Mouse (Mus musculus) hindbrain, embryonic 11.5 days (tissue): ENCODE measurements around the gene Slc18a2. TPM values are rescaled to one million over a fixed set of nuclear protein-coding genes. Genes with fewer than 3 reads are reported as not detected.

Experiments used
- ATAC-seq: fragments of 200-750 bp; cut with Nextera tagmentation; 2 replicates; pipeline ENCODE4 v1.8.0; 2017; ENCODE audit warnings: mild to moderate bottlenecking, moderate TSS enrichment, moderate library complexity; ENCODE audit not compliant: low FRiP score
- DNase-seq: peaks from one replicate; pipeline ENCODE4 v3.0.0-alpha.2; 2015; ENCODE audit warnings: low spot score
- H3K27ac ChIP-seq: fragments of 300-500 bp; sonication (generic); 2 replicates; pipeline ENCODE4 v1.5.1; 2014; ENCODE audit warnings: mild to moderate bottlenecking, low read depth, low read length
- H3K27me3 ChIP-seq: fragments of 300-500 bp; sonication (generic); 2 replicates; pipeline ENCODE4 v1.6.1; 2014; ENCODE audit warnings: mild to moderate bottlenecking, low read length, moderate library complexity, mixed read lengths; ENCODE audit not compliant: control insufficient read depth, insufficient read depth
- H3K36me3 ChIP-seq: fragments of 300-500 bp; sonication (generic); 2 replicates; pipeline ENCODE4 v1.6.1; 2014; ENCODE audit warnings: mild to moderate bottlenecking, low read length, moderate library complexity, mixed read lengths; ENCODE audit not compliant: control insufficient read depth, insufficient read depth
- H3K4me1 ChIP-seq: fragments of 300-500 bp; sonication (generic); replicated peaks from 2 replicates; pipeline ENCODE4 v1.6.1; 2014; ENCODE audit warnings: low read length, mixed read lengths; ENCODE audit not compliant: control insufficient read depth, insufficient read depth
- H3K4me2 ChIP-seq: fragments of 300-500 bp; sonication (generic); replicated peaks from 2 replicates; pipeline ENCODE4 v1.6.1; 2014; ENCODE audit warnings: mild to moderate bottlenecking, low read depth, low read length
- H3K4me3 ChIP-seq: fragments of 300-500 bp; sonication (generic); 2 replicates; pipeline ENCODE4 v1.5.1; 2014; ENCODE audit warnings: low read depth, low read length
- H3K9ac ChIP-seq: fragments of 300-500 bp; sonication (generic); 2 replicates; pipeline ENCODE4 v1.6.1; 2014; ENCODE audit warnings: low read depth, low read length
- H3K9me3 ChIP-seq: fragments of 300-500 bp; sonication (generic); 2 replicates; pipeline ENCODE4 v1.6.1; 2016; ENCODE audit warnings: low read length; ENCODE audit not compliant: control insufficient read depth
- WGBS: fragments of 180-500 bp; shearing (Covaris S2); extraction: QIAGEN DNeasy Blood & Tissue Kit; methylation state at CpG from one replicate; pipeline ENCODE4 v1.1.7; 2014; 5-methylcytosine and 5-hydroxymethylcytosine counted together
- polyA plus RNA-seq: library from polyadenylated mRNA; unstranded; fragments of >200 nt; fragmentation: Nextera tagmentation; extraction: Ambion mirVana; gene quantifications from 2 replicates; pipeline ENCODE4 v1.2.1, GENCODE M21; 2014

The Slc18a2 gene
- polyA plus RNA-seq, 1 experiment from 2014 or later: 17.3 TPM

DNA sequence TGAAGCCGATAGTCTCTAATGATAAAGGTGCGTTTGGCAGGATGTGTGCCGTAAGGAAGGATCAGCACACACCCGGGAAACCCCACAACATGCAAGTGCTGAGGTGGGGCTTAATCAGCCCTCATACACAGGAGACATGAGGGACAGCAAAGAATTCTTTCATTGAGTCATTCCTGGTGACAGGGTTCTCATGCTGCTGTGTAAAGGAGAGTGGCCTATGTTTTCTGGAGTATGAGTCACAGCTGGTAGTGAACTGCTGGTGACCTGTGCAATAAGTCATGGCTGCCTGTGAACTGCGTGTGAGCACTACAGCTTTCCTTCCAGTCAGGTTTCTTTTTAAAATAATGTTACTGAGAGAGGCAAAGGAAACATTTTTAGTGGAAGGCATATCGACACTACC, 29.1 kb downstream of the Slc18a2 start:
- no peak overlapping the region for H3K27ac ChIP-seq
- no peak for DNase-seq
- no peak overlapping the region for H3K9ac ChIP-seq
- H3K9me3 ChIP-seq: no peaks in the 10 kb centered on the region
- no peak overlapping the region for H3K4me2 ChIP-seq
- no peaks in the 10 kb centered on the region for H3K27me3 ChIP-seq
- WGBS: 95% methylated on average over 6 of the region's 6 CpGs
- no peaks in the 10 kb centered on the region for H3K4me1 ChIP-seq
- no peaks in the 10 kb centered on the region for H3K36me3 ChIP-seq
- no peak overlapping the region for H3K4me3 ChIP-seq
- ATAC-seq: no peak

DNA sequence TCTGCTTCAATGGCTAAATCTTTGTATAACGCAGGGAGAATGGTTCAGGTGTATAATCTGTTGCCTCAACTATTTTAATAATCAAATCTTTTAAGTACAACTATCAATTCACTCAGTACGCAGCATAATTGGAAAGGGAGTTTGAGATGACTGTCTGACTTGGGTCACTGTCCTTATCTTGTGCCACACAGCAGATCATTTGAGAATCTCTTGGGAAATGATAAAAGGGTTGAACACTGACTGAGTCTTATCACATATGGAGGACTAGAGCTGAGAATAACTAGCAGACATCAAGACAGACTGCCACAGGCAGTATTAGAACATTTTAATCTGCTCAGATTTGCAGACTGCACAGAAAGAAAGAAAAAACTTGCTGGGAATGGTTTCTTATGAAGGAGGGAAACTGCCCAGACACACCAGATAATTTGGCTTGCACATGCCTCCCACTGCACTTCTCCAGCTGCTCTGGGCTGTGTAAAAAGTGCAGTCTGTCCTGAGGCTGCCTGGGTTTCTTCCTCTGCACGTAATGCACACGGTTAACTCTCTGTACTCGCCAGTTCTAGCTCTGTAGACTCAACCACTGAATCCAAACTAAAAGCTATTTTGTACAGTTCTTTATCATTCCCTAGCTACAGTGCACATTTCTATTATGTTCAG, 31.6 kb downstream of the Slc18a2 start:
- DNase-seq: no peak
- Histone ChIP-seq H3K4me2 (no peak overlapping the region), H3K4me3 (no peak overlapping the region), H3K9me3 (no peaks in the 10 kb centered on the region), H3K27ac (no peak overlapping the region), H3K9ac (no peak overlapping the region), H3K4me1 (no peaks in the 10 kb centered on the region), H3K27me3 (no peaks in the 10 kb centered on the region), H3K36me3 (no peaks in the 10 kb centered on the region)
- 90% methylated on average over 5 of the region's 5 CpGs for WGBS
- ATAC-seq: no peak

DNA sequence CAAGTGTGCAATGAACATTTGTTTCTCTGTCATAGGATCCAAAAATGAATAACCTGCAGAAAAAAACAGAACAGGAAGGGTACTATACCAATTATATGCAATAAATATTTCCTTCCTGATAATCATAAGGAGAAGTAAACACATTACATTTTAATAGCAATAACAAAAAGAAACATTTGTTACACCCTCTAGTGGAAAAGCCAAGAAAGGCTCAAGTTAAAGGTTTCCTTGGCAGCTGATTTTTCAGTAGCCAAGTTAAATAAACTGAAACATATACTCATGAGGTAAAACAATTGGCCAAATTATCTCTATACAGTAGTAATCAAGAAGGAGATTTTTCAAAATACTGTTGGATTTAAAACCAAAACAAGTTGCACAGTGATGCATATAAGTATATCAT, 54.6 kb downstream of the Slc18a2 start:
- no peak overlapping the region for H3K4me2 ChIP-seq
- no peaks in the 10 kb centered on the region for H3K27me3 ChIP-seq
- ATAC-seq (no peak), DNase-seq (no peak)
- H3K4me3 ChIP-seq: no peak overlapping the region
- no peaks in the 10 kb centered on the region for H3K9me3 ChIP-seq
- no peaks in the 10 kb centered on the region for H3K36me3 ChIP-seq
- H3K9ac ChIP-seq: no peak overlapping the region
- H3K27ac ChIP-seq: no peak overlapping the region
- no peaks in the 10 kb centered on the region for H3K4me1 ChIP-seq

DNA sequence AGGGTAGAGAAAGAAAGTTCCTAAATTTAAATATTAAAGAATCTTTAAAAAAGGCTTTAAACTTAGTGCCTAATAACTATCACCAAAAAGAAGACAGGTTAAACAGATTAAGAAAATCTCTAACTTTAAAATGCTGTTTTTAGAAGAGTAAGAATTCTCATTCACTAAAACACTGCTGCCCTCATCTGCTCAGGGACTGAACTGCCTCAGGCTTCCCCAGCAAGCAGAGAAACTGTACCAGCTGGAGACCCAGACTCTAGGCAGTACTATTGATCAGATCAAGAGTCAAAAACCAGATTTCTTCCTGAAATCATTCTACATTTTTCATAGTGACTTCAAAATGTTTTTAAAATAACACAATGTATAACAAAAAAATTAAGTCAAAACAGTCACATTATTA, 55.9 kb downstream of the Slc18a2 start:
- ATAC-seq (no peak), DNase-seq (peak; percentile 33)
- H3K9me3 ChIP-seq: no peaks in the 10 kb centered on the region
- H3K36me3 ChIP-seq: no peaks in the 10 kb centered on the region
- no peaks in the 10 kb centered on the region for H3K4me1 ChIP-seq
- H3K9ac ChIP-seq: no peak overlapping the region
- no peak overlapping the region for H3K4me3 ChIP-seq
- H3K4me2 ChIP-seq: no peak overlapping the region
- no peaks in the 10 kb centered on the region for H3K27me3 ChIP-seq
- no peak overlapping the region for H3K27ac ChIP-seq

DNA sequence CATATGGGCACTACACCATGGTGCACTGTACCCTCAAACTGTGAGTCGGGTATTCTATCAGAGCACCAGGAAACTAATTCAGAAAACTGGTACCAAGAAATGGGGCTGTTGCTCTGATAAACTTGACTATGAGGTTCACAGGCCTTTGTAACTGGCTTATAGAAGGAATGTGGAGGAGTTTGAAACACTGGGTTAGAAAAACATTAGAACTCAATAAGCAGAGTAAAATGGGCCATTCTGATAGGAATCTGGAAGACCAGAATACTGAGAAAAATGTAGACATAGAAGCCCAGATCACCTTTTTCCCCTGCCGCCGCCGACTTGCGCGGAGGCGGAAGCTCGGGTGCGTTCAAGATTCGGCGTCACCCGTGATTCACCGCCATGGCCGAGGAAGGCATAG, 61.3 kb downstream of the Slc18a2 start, which contains the start of gene Rps12-ps3:
TSS of gene Rps12-ps3 (plus strand) at position 301 of the 400 bp plus-strand sequence.
- H3K9me3 ChIP-seq: no peaks in the 10 kb centered on the region
- H3K4me2 ChIP-seq: no peak within 1 kb of the TSS
- no peak for DNase-seq
- H3K9ac ChIP-seq: no peak within 1 kb of the TSS
- no peaks in the 10 kb centered on the region for H3K4me1 ChIP-seq
- H3K27ac ChIP-seq: no peak within 1 kb of the TSS
- no peaks in the 10 kb centered on the region for H3K36me3 ChIP-seq
- no peaks in the 10 kb centered on the region for H3K27me3 ChIP-seq
- WGBS: 98% methylated on average over 7 of the region's 14 CpGs
- no peak for ATAC-seq
- no peak within 1 kb of the TSS for H3K4me3 ChIP-seq

DNA sequence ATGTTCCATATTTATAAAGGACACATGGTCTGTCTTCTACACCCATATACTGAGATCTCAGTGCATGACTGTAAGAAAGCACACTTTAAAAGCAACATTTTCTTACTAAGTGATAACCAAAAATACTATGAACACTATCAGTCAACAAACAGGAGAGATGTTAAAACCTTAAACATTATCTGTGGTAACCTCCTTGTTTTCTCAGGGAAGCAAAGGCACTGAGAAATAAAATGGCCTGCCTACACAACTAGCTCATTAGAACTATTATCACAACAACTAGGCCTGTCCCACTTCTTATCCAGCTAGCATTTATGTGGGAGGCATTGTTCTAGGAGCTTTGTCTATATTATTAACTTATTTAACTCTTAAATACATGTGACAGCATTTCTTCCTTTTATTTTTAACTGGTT, 70.1 kb downstream of the Slc18a2 start:
- Histone ChIP-seq H3K4me2 (no peak overlapping the region), H3K9me3 (no peaks in the 10 kb centered on the region), H3K27ac (no peak overlapping the region), H3K36me3 (no peaks in the 10 kb centered on the region), H3K9ac (no peak overlapping the region), H3K27me3 (no peaks in the 10 kb centered on the region), H3K4me1 (no peaks in the 10 kb centered on the region), H3K4me3 (no peak overlapping the region)
- ATAC-seq: no peak
- no peak for DNase-seq

DNA sequence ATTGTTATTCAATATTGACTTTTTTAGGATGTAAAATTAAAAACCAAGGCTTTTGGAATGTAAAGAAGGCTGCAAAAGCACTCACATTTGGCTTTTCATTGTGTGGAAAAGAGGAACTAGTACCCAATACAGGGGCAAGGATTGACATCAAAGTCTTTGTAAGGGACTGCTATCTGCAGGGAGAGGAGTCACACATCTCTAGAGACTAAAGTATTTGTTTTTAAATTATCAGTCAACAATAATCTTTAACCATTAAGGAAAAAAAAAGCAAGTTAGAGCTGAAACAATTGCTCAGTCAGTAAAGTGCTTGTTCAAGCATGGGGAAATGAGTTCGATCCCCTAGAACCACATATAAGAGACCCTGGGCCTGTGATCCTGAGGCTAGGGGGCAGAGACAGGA, 76.0 kb downstream of the Slc18a2 start:
- no peaks in the 10 kb centered on the region for H3K27me3 ChIP-seq
- WGBS: 100% methylated on average over 1 of the region's 1 CpGs
- H3K4me2 ChIP-seq: no peak overlapping the region
- ATAC-seq (no peak), DNase-seq (no peak)
- no peaks in the 10 kb centered on the region for H3K9me3 ChIP-seq
- H3K36me3 ChIP-seq: no peaks in the 10 kb centered on the region
- no peaks in the 10 kb centered on the region for H3K4me1 ChIP-seq
- no peak overlapping the region for H3K9ac ChIP-seq
- H3K27ac ChIP-seq: no peak overlapping the region
- no peak overlapping the region for H3K4me3 ChIP-seq

DNA sequence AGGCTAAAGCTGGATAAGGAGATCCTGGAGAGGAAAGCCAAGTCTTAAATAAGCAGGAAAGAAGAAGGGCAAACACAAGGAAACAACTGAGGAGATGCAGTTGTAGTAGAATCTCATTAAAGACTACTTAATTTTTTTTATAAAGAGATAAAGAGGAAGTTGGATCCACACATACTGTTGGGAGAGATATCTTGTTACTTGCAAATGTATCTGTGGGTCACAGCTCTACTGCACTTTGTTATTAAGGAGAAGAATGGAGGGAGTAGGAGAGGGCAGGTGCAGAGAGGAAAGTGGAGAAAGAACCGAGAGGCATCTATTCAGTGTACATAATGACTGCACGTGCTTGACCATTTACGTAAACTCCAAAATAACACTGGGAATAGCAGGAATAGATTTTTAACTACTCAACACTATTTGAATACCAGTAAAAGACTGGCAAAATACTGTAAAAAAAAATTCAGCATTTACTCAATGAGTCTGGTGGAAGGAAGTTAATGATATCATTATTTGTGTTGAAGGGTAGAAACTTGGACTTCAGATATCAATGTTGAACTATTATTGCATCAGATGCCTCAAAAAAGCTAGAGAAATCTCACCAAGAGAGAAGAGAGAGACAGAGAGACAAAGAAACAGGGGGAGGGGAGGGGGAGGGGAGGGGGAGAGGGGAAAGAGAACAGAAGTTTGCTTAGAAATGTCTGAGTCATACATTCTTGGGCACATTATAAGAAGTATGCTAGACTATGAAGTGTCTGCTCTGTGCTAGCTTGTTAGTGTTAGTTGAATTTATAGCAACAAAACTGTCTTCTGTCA, 77.4 kb downstream of the Slc18a2 start:
- WGBS: 93% methylated on average over 3 of the region's 3 CpGs

DNA sequence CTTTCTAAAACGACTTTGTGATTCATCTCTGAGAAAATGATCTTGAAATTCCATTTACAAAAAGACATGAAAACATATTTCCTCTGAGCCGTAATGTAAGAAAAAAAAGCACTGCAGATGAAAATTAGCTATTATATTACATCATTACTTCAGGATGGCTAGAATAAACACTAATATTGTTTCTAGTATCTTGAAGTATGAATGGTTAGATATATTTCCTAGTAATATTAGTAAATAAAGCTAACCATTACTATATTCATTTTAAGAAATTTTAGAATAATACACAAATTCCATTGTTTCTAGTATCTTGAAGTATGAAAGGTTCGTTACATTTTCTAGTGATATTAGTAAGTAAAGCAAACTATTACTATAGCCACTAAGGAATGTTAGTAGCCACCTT, 79.2 kb downstream of the Slc18a2 start:
- H3K9ac ChIP-seq: no peak overlapping the region
- H3K9me3 ChIP-seq: no peaks in the 10 kb centered on the region
- H3K4me1 ChIP-seq: no peaks in the 10 kb centered on the region
- 89% methylated on average over 3 of the region's 3 CpGs for WGBS
- ATAC-seq (no peak), DNase-seq (no peak)
- H3K4me3 ChIP-seq: no peak overlapping the region
- no peaks in the 10 kb centered on the region for H3K36me3 ChIP-seq
- H3K27me3 ChIP-seq: no peaks in the 10 kb centered on the region
- H3K27ac ChIP-seq: no peak overlapping the region
- no peak overlapping the region for H3K4me2 ChIP-seq

More for the DNA sequence above, 77.4 kb downstream of the Slc18a2 start:
- Histone ChIP-seq H3K4me3 (no peak overlapping the region), H3K27me3 (no peaks in the 10 kb centered on the region), H3K9me3 (no peaks in the 10 kb centered on the region), H3K4me1 (no peaks in the 10 kb centered on the region), H3K9ac (no peak overlapping the region), H3K4me2 (no peak overlapping the region), H3K27ac (no peak overlapping the region), H3K36me3 (no peaks in the 10 kb centered on the region)
- DNase-seq (no peak), ATAC-seq (no peak)
